Mouse (Mus musculus): ENCODE measurements around the gene Cadps2. TPM values are rescaled to one million over a fixed set of nuclear protein-coding genes. Genes with fewer than 3 reads are reported as not detected.

Cadps2 gene
- polyA plus RNA-seq, 1 experiment from 2014 or later, result 7.4 TPM

DNA sequence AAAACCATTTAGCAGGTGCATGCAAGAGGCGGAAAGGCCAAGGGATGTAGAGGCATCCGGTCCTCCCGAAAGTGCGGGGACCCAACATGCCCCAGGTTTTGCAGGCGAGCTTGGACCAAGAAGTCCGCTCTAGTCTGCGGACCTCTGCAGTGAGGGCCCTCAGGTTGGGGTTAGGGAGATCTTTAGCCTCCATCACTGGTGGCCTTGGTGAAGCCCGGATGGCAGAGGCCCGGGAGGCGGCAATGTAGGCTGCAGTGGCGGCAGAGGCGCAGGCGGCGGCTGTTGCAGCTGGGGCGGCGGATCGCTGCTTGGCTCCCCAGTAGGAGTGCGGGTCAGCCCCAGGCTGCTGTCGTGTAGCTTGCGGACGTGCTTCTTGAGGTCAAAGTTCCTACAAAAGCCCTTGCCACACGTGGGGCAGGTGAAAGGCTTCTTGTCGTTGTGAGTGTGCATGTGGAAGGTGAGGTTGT is 593.6 kb downstream of the Cadps2 start:
- WGBS, result 3% methylated on average over 23 of the region's 23 CpGs
- peaks cover 7% of the 10 kb centered on the region; the same call in 1 of the 2 replicates for H3K4me1 ChIP-seq (replicated peaks; ENCODE audit: control insufficient read depth, insufficient read depth, low read length)
- no peaks in the 10 kb centered on the region for H3K9me3 ChIP-seq (ENCODE audit: control insufficient read depth, low read length)
- H3K4me3 ChIP-seq (ENCODE audit: low read length), result no peak overlapping the region
- H3K36me3 ChIP-seq (ENCODE audit: control insufficient read depth, insufficient read depth, low read length), result no peaks in the 10 kb centered on the region
- H3K27ac ChIP-seq (ENCODE audit: low read length), result no peak overlapping the region
- H3K27me3 ChIP-seq (ENCODE audit: control insufficient read depth, insufficient read depth, low read depth, low read length), result peaks cover 88% of the 10 kb centered on the region
- H3K9ac ChIP-seq (ENCODE audit: low read length), result no peak overlapping the region
- no peak overlapping the region for H3K4me2 ChIP-seq (ENCODE audit: low read depth, low read length)
- no peak for ATAC-seq (ENCODE audit: low read depth)

GRCm38 (mm10) chr6:23245121-23245520 is 594.1 kb downstream of the Cadps2 start:
- ATAC-seq (ENCODE audit: low read depth), result no peak
- no peaks in the 10 kb centered on the region for H3K36me3 ChIP-seq (ENCODE audit: control insufficient read depth, insufficient read depth, low read length)
- H3K9me3 ChIP-seq (ENCODE audit: control insufficient read depth, low read length), result no peaks in the 10 kb centered on the region
- H3K4me2 ChIP-seq (ENCODE audit: low read depth, low read length), result no peak overlapping the region
- no peak overlapping the region for H3K4me3 ChIP-seq (ENCODE audit: low read length)
- 16% methylated on average over 9 of the region's 9 CpGs for WGBS
- no peak overlapping the region for H3K9ac ChIP-seq (ENCODE audit: low read length)
- peaks cover 83% of the 10 kb centered on the region for H3K27me3 ChIP-seq (ENCODE audit: control insufficient read depth, insufficient read depth, low read depth, low read length)
- peaks cover 7% of the 10 kb centered on the region; the same call in 1 of the 2 replicates for H3K4me1 ChIP-seq (replicated peaks; ENCODE audit: control insufficient read depth, insufficient read depth, low read length)
- H3K27ac ChIP-seq (ENCODE audit: low read length), result no peak overlapping the region

GRCm38 (mm10) chr6:23243821-23244760 is 595.1 kb downstream of the Cadps2 start:
- Histone ChIP-seq H3K4me2 (ENCODE audit: low read depth, low read length) (no peak overlapping the region), H3K27ac (ENCODE audit: low read length) (no peak overlapping the region), H3K4me3 (ENCODE audit: low read length) (no peak overlapping the region), H3K9me3 (ENCODE audit: control insufficient read depth, low read length) (no peaks in the 10 kb centered on the region), H3K9ac (ENCODE audit: low read length) (no peak overlapping the region), H3K36me3 (ENCODE audit: control insufficient read depth, insufficient read depth, low read length) (no peaks in the 10 kb centered on the region), H3K4me1 (replicated peaks; ENCODE audit: control insufficient read depth, insufficient read depth, low read length) (peaks cover 3% of the 10 kb centered on the region; the same call in 1 of the 2 replicates), H3K27me3 (ENCODE audit: control insufficient read depth, insufficient read depth, low read depth, low read length) (peaks cover 73% of the 10 kb centered on the region)
- ATAC-seq (ENCODE audit: low read depth), result 0 out of 2 replicates have a peak, but pooled peaks have one; percentile 20
- WGBS, result 2% methylated on average over 15 of the region's 15 CpGs

Other genes with a start within 250 kb of the Cadps2 start
- gene Rnf133, start 189.1 kb downstream of the Cadps2 start, polyA plus RNA-seq (2015; fragmentation: Nextera tagmentation; extraction: Ambion mirVana), result not detected in 2 replicates
- gene Rnf148, start 184.3 kb downstream of the Cadps2 start, polyA plus RNA-seq (2015; fragmentation: Nextera tagmentation; extraction: Ambion mirVana), result not detected in 2 replicates
- not detected in 2 replicates for gene Tas2r118, start 130.6 kb upstream of the Cadps2 start, polyA plus RNA-seq (2015; fragmentation: Nextera tagmentation; extraction: Ambion mirVana)

All from lung, embryonic 16.5 days (tissue).